Mouse (Mus musculus): Measurements from ENCODE around the gene Gm27029. TPM values are rescaled to one million over a fixed set of nuclear protein-coding genes. Genes with fewer than 3 reads are reported as not detected.
"Not testable (repeated sequence)": the region's sequence is repeated elsewhere in the genome, so short reads cannot be mapped to it uniquely, and the experiment has no call there.

Gm27029 gene
- total RNA-seq, 2 experiments from 2014 or later = 4.5 to 6.5 TPM

DNA sequence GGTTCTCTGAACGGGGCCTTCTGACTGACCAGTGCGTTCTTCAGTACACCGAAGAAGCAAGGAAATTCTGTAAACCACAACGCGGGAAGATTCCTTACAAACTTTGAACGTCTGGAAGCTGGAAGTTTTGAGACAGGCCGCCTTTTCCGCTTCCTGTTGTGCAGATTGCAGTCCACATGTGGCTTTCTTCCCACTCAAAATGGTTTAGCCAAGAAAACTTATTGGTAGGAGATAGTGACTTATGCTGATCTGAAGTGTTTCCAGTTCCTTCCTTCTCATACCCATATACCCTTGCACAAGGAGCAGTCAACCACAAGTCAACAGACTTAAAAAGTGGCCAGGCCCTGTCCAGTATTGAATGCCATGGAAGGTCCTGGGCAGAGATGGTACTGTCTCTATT, 1.6 kb upstream of the Gm27029 start:
- no peak for DNase-seq (ENCODE audit: extremely low spot score in 1 of 2, low spot score in 1 of 2)

DNA sequence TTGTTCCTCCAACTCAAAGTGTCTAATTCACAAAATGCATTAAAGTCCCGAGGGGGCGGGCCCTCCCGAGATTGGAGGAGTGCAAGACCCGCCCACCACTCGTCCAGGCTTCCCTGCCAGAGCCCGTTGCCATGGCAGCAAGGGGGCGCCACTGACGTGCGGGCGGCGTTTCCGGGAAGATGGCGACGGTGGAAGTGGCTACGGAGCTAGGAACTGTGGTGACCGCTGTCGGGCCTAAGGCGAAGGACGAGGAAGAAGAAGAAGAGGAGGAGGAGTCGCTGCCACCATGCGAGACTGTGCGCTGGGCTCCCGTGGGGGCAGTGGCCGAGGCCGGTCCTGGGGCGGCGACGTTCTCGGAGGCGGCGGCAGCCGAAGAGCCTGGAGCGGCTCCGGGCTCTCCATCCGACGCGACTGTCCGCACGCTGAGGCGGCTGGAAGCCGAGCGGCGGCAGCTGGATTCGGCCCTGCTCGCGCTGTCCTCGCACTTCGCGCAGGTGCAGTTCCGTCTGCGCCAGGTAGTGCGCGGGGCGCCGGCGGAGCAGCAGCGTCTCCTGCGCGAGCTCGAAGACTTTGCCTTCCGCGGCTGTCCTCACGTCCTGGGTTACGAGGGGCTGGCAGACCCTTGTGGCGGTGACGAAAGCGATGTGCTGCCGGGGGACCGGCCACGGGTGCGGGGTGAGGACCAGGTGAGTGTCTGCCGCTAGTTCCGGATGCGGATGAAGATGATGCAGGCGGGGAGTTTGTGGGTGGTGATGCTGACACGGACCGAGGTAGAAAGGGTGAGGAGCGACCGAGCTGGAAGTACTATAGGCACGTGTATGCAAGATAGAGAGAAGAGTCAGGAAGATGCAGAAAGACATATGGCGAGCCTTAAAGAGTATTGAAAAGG, 573 bp upstream of the Gm27029 start, which contains the start of the genes Rundc1 and Ptges3l:
Gene Rundc1 (plus strand): TSS at position 161 of the 889 bp plus-strand sequence.
Gene Ptges3l (minus strand): TSS at position 409 of the 889 bp plus-strand sequence.
- DNase-seq (ENCODE audit: extremely low spot score in 1 of 2, low spot score in 1 of 2) = peak; percentile 98

DNA sequence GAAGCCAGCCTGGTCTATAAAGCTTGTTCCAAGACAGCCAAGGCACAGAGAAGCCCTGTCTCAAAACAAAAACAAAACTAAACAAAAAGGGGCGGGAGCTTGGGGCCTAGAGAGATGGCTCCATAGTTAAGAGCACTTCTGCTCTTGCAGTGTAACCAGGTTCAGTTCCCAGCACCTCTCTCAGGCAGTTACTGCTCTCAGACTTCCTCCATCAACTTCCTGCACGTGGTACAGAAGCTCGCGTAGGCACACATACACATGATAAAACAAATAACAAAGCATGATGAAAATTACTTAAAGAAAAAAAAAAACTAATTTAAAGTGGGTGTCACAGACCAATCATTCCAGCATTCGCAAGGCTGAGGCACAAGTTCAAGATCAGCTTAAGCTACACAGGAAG, 4.4 kb downstream of the Gm27029 start:
- no peak for DNase-seq (ENCODE audit: extremely low spot score in 1 of 2, low spot score in 1 of 2)

DNA sequence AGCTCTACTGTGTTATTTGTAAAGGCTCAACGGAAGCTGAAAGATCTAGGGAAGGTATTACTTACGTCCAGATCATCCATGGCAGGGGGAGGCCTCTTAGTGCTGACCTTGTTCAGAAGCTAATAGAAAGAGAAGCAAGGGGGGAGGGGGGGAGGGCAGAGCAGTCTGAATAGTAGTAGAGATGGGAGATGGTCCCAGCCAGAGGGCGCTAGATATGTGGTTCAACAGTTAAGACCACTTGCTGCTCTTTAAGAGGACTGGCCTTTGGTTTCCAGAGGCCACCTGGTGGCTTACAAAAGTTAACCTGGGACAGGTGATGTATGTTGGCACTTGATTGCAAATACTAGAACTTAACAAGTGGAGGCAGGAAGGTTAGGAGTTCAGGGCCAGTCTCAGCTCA, 5.0 kb downstream of the Gm27029 start:
- DNase-seq (ENCODE audit: extremely low spot score in 1 of 2, low spot score in 1 of 2) = no peak

- no peak for DNase-seq (ENCODE audit: extremely low spot score in 1 of 2, low spot score in 1 of 2)
Observed at GRCm38 (mm10) chr11:101418991-101419390, 5.6 kb downstream of the Gm27029 start.

- peak; percentile 84 to 92 for DNase-seq (ENCODE audit: extremely low spot score in 1 of 2, low spot score in 1 of 2)
Observed at GRCm38 (mm10) chr11:101417101-101417855, 7.3 kb downstream of the Gm27029 start, which contains the start of gene Aarsd1. Gene Aarsd1 (minus strand): TSS chr11:101417615.

DNA sequence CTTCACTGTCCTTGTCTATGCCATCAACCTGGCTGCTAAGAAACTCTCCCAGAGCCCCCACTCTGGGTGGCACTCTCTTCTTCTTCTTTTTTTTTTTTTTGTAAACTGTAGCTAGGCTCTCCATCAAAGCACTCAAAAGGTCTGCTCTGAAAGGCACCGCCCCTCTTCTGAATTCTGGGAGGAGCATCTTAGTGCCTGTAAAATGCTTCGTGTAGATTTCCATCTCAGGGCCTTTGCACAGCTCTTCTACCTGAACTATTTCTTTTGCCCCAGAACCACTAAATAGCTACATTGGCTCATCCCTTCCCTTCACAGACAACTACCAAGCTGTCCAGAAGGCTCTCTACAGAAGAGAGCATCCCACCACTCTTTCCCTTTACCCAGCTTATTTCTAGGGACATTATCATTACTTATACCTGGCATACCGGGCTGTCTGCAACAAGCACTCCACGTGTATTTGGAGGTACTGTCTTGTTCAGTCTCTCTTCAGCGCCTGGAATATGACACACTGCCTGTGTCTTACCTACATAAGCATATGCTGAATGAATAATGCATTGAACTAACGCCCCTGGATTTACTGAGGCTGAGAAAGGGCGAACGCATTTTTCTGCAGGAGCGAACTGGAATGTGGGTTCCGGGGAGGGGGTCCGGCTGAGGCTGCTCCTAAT, 8.0 kb downstream of the Gm27029 start:
- DNase-seq (ENCODE audit: extremely low spot score in 1 of 2, low spot score in 1 of 2) = no peak

- DNase-seq (ENCODE audit: extremely low spot score in 1 of 2, low spot score in 1 of 2) = no peak
Observed at GRCm38 (mm10) chr11:101415306-101415705, 9.3 kb downstream of the Gm27029 start.

DNA sequence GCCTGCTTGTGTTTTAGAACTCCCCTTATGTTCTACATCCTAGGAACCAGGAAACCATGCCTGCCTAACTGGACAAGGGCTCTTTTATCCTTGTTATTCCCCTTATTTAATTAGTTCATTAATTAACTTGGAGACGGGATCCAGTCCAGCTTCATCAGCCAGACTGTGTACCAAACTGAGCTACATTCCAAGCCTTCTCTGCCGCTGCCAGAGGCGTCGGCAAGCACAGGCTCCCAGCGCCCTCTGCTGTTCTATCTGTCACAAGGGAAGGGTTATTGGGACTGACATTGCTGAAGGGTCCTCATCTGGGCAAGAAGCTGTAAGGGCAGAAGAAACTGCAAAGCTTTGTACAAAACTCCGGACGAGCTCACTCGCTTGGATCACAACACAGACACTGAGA, 29.5 kb downstream of the Gm27029 start:
- DNase-seq (ENCODE audit: extremely low spot score in 1 of 2, low spot score in 1 of 2) = peak; percentile 45 to 77

DNA sequence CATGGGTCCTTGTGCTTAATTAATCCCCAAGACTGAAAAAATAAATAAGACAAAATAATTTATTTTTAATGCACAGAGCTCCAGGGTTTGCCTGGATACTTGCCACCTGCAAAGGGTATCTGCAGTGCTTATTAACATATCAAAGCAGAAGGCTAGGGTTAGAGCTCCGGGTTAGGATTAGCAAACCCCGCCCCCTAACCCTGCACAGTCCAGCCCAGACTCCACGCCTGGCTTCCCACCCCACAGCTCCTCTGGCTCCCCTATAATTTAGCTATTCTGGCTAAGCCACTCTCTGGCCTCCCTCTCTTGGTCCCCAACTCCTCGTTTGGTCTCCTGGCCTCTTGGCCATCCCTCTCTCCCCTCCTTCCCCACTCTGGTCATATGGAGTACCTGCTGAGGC, 42.8 kb downstream of the Gm27029 start:
- no peak for DNase-seq (ENCODE audit: extremely low spot score in 1 of 2, low spot score in 1 of 2)

DNA sequence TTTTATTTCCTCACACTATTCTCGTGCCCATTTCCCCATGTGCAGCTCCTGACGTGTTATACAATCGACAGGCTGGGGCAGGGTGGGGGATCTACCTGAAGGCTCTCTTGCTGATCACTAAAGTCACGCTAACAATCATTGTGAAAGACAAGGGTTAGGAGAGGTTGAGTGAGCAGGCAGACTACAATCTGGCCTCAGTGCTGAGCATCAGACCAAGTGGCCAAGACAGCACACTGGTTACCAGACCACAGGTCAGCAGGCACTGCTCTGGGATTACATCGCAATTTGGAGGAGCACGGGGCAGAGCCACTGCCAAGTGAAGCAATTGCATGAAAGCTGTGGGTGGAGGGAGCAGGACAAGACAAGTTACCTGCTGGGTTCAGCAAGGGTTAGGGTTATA, 45.7 kb downstream of the Gm27029 start:
- DNase-seq (ENCODE audit: extremely low spot score in 1 of 2, low spot score in 1 of 2) = no peak

- DNase-seq (ENCODE audit: extremely low spot score in 1 of 2, low spot score in 1 of 2) = not testable (repeated sequence)
Observed at GRCm38 (mm10) chr11:101378196-101378595, 46.4 kb downstream of the Gm27029 start.

DNA sequence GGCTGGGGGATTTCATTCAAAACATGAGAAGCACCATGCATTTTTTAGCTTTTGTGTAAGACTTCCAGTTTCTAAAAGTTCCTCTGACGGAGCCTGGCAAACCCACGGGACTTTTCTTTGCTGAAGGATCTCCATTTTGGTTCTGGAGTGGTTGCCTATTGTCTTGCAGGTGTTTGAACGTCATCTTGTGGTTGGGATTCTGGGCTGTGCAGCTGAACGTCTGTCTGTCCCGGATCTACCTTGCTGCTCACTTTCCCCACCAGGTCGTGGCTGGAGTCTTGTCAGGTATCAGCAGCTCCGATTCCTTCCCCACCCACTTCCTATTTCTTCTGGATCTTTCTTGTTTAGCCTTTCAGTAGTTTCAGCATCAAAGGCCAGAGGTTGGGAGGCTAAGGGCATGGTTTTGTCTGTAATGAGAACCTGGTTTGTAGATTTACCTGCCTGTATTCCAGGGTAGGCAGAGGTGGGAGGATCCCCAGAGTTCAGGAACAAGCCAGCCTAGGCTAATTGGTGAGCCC, 50.1 kb downstream of the Gm27029 start:
- no peak for DNase-seq (ENCODE audit: extremely low spot score in 1 of 2, low spot score in 1 of 2)

DNA sequence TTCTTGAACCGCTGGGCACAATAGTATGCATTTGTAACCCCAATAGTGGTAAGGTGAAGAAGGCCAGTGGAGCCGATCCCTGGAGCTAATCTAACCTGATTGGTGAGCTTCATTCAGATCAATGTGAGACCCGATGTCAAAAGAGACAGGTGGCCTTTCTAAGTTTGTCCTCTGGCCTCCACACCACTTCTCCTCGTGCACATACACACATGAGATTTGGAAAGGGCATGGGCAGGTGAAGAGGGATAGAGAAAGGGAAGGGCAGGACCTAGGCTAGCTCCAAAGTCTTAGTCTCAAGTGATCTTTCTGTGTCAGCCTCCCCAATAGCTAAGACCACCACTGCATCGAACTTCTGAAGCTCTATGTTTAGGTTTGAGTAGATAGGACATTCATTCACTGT, 54.5 kb downstream of the Gm27029 start:
- no peak for DNase-seq (ENCODE audit: extremely low spot score in 1 of 2, low spot score in 1 of 2)

DNA sequence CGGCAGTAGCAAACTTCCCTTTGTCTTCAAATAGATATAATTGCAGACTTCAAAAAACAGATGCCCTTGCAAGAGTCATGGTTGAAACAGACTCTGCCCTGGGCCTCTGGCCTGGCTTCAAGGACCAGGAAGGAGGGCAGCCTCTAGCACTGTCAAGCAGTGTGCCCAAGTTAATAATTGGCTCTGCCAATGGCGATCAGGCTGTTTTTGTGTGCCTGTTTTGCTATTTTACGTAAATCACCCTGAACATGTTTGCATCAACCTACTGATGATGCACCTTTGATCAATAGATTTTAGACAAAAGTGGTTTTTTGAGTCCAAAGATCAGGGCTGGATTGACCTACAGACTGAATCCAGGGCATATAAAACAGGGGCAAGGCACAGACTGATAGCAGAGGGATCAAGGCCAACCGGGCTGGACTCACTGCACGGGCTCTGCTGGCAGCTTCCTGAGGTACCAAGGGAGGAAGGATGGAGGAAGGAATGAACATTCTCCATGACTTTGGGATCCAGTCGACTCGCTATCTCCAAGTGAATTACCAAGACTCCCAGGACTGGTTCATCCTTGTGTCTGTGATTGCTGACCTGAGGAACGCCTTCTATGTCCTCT, 57.2 kb downstream of the Gm27029 start, which contains the start of gene G6pc:
Gene G6pc (plus strand): TSS at position 236 of the 610 bp plus-strand sequence.
- DNase-seq (ENCODE audit: extremely low spot score in 1 of 2, low spot score in 1 of 2) = no peak

GRCm38 (mm10) chr11:101364531-101364931, 60.1 kb downstream of the Gm27029 start:
- no peak for DNase-seq (ENCODE audit: extremely low spot score in 1 of 2, low spot score in 1 of 2)

GRCm38 (mm10) chr11:101360651-101361113, 63.9 kb downstream of the Gm27029 start:
- DNase-seq (ENCODE audit: extremely low spot score in 1 of 2, low spot score in 1 of 2) = no peak

GRCm38 (mm10) chr11:101359776-101360175, 64.8 kb downstream of the Gm27029 start:
- no peak for DNase-seq (ENCODE audit: extremely low spot score in 1 of 2, low spot score in 1 of 2)

- DNase-seq (ENCODE audit: extremely low spot score in 1 of 2, low spot score in 1 of 2) = no peak
Observed at GRCm38 (mm10) chr11:101357505-101358182, 67.0 kb downstream of the Gm27029 start.

All from layer of hippocampus, postnatal 25 days (tissue).